Mouse (Mus musculus) CD4-positive naive resting alpha-beta T cell, adult 57 days (primary cell): ENCODE data around the gene Fkbp11. TPM values are rescaled to one million over a fixed set of nuclear protein-coding genes. Genes with fewer than 3 reads are reported as not detected.

Experiments used
- total RNA-seq: library from RNA; stranded (reverse); gene quantifications from one replicate; pipeline ENCODE4 v1.2.4, GENCODE M21; 2023

Fkbp11 gene
- total RNA-seq, result 3.0 TPM

DNA sequence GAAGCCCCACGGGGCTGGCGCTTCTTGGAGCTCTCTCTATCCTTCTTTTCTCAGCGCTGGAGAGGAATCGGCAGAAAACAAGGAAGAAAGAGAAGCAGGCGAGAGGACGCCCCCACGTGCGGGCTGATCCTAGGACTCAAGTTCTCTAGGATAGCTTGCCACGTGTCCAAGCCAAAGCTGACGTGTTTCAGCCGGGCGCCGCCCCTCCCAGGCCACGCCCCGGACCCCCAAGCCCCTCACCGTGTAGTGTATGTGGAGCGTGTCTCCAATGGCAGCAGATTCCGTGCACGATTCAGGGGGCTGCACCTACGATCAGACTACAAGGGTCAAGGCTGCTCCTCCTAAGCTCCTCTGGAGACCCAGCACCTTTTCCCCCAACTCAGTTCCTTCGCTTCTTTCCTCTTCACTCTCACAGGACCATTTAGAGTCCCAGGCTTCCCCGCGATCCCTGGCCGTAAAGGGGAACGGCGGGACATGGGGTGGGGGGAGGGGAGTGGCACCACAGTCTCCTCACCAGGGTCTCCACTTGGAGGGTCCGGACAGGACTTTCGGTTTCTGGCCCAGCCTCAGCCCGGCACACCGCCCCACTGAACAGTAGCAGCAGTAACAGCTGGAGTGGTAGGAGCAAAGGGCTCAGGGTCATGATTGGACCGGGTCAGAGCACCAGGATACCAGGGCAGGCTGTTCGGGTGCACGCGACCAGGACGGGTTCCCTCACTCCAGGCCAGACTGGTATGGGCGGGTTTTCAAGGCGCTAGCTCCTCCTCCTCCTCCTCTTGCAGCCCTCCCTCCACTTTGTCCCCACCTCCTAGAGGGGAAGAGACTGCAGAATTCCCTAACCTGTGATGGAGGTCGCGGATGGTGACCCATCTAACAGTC lies at the start of gene Fkbp11:
Gene Fkbp11 (minus strand): TSS at position 756 of the 879 bp plus-strand sequence.

DNA sequence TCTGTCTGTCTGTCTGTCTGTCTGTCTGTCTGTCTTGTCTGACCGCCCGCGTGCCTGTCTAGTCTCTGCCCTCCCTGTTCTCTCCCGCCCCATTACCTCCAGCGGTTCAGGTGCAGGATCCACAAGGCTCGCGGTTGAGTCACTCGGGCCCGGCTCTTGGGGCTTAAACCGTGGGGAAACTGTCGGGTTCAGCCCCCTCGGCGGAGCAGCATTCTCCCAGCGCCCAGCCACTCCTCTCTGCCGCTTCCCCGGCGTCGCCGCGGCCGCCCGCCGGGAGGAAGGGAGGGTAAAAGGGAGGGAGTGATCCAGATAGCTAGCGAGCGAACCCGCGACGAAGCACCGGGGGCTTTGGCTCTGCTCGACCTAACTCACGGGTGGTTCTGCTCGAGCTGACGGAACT lies 49.8 kb upstream of the Fkbp11 start, which contains the start of gene Wnt10b:
Gene Wnt10b (minus strand): TSS at position 389 of the 400 bp plus-strand sequence.

DNA sequence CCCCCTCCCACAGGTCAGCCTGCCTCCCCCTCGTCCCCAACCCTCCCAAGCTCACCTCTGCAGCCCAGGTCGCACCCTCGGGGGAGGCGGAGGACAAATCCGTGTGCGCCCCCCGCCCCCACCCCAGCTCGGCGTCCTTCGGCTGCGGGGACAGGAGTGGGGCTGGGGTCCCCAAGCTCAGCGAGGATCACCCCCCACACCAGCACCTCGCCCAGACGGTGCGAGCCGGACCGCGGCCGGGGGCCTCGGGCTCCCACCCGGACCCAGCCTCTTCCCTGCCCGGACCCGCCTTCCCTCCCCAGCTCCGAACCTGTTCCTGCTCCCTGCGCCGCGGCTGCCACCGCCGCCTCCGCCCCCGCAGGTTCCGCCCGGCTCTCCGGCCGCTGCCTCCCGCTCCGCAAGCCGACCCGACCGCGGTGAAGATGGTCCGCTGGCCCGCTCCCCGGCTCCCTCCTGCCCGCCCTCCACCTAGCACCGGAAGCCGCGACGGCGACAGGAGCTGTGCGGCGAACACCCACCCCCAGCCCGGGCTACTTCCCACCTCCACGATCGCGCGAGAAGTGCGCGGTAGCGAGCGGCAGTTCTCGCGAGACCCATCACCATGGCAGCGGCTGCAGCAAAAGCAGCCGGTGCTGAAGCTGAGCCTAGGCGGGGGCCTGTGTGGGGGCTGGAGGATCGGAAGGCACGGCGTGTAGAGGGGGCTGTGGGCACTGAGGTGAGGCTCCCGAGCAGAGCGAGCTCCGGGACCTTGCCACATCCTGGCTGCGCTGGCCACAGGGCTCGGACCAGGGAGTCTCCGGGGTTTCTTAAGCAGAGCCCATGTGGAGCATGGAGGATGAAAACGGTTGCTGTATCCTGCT lies 34.9 kb upstream of the Fkbp11 start, which contains the start of gene Arf3:
Gene Arf3 (minus strand): TSS at position 545 of the 860 bp plus-strand sequence.

DNA sequence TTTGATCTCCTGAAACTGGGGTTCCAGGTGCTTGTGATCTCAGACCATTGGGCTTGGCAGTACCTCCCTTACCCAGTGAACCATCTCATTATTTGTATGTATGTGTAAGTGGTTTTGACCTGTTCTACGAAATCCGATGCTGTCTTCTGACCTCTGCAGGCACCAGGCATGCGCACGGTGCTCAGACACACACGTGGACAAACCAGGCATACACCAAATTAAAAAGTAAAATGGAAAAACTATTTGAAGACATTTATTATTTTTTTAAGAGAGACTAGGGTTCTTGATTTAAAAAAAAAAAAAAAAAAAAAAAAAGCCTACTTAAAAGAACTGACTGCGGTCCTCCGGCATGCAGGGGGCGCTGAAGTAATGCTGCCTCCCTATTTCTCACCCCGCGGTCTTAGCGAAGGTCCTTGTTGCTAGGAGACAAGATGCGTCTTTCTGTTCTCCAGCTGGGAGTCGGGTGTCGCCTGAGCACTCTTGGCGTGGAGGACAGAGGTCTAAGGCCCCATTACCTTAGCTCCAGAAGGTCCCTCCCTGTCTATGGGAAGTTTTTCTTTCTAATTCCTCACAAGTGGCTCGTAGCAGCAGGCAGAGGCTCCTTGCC lies 20.1 kb downstream of the Fkbp11 start, which contains the start of gene Ccdc65:
Gene Ccdc65 (plus strand): TSS at position 442 of the 607 bp plus-strand sequence.

DNA sequence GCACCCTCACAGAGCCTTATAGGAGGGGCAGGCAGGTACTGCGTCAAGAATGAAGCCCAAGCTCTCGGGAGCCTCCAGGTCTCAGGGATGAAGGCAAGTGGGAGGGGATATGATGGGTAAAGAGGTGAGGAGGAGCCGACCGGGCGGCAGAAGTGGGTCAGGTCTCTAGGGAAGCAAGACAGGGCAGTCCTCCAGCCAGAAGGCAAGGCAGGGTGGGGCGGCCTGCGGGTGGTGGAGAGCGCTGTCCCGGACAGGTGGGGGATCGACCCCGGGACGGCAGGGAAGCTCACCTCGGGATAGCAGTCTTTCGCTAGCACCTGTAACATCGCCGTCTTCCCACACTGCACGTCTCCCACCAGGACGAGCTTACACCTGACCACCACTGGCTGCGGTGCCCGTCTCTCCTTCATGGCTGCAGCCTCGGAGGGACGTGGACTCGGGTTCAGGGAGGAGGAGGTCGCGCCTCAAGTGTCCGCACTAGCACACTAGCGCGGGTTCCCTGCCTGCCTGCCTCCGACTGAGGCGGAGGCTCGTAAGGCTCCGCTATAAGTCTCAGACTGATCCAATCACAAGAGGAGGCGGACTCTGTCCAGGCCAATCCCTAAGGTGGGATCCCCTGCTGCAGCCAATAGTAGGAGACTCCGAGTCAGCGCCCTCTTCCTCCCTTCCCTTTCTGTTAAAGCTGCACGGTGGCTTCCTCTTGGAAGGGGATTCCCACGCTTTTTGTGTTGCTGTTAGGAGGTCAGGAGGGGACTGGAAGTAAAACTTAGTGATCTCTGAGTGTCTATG lies 50.9 kb downstream of the Fkbp11 start, which contains the start of gene Rnd1:
Gene Rnd1 (minus strand): TSS at position 522 of the 789 bp plus-strand sequence.

Other genes starting within 250 kb of the Fkbp11 start
- not detected for gene Lalba, start 245.5 kb downstream of the Fkbp11 start, total RNA-seq
- gene Olfr279, start 235.8 kb downstream of the Fkbp11 start, total RNA-seq, result not detected
- gene Kansl2, start 193.9 kb downstream of the Fkbp11 start, total RNA-seq, result 63.2 TPM
- 136 TPM for gene Ccnt1, start 157.3 kb downstream of the Fkbp11 start, total RNA-seq
- gene 4930415O20Rik, start 157.2 kb downstream of the Fkbp11 start, total RNA-seq, result not detected
- gene Adcy6, start 118.1 kb downstream of the Fkbp11 start, total RNA-seq, result 43.6 TPM
- gene Cacnb3, start 97.4 kb downstream of the Fkbp11 start, total RNA-seq, result 1.5 TPM
- 139 TPM for gene Ddx23, start 65.3 kb downstream of the Fkbp11 start, total RNA-seq
- gene Rnd1, start 50.7 kb downstream of the Fkbp11 start, total RNA-seq, result 0.44 TPM
- not detected for gene Ccdc65, start 20.0 kb downstream of the Fkbp11 start, total RNA-seq
- gene Arf3, start 35.0 kb upstream of the Fkbp11 start, total RNA-seq, result 103 TPM
- not detected for gene Wnt10b, start 50.0 kb upstream of the Fkbp11 start, total RNA-seq
- not detected for gene Wnt1, start 61.7 kb upstream of the Fkbp11 start, total RNA-seq
- not detected for gene Ddn, start 81.3 kb upstream of the Fkbp11 start, total RNA-seq
- gene Prkag1, start 103.3 kb upstream of the Fkbp11 start, total RNA-seq, result 116 TPM
- 279 TPM for gene Kmt2d, start 143.0 kb upstream of the Fkbp11 start, total RNA-seq
- 25.1 TPM for gene Rhebl1, start 166.3 kb upstream of the Fkbp11 start, total RNA-seq
- gene Dhh, start 170.3 kb upstream of the Fkbp11 start, total RNA-seq, result not detected
- gene Lmbr1l, start 190.0 kb upstream of the Fkbp11 start, total RNA-seq, result 354 TPM
- 224 TPM for gene Tuba1b, start 206.4 kb upstream of the Fkbp11 start, total RNA-seq
- gene Gm49450, start 225.4 kb upstream of the Fkbp11 start, total RNA-seq, result not detected
- 289 TPM for gene Tuba1a, start 225.5 kb upstream of the Fkbp11 start, total RNA-seq